Mouse (Mus musculus): ENCODE data around the gene Mdm2. TPM values are rescaled to one million over a fixed set of nuclear protein-coding genes. Genes with fewer than 3 reads are reported as not detected.

The Mdm2 gene
- total and polyA plus RNA-seq, 2 experiments from 2014 or later = 31.3 to 93.0 TPM

GRCm38 (mm10) chr10:117703506-117703905 lies 7.1 kb downstream of the Mdm2 start:
- no peak for DNase-seq (ENCODE audit: low spot score)
- Histone ChIP-seq H3K36me3 (replicated peaks; ENCODE audit: control insufficient read depth, insufficient read depth, low read length) (peaks cover 78% of the 10 kb centered on the region), H3K4me3 (ENCODE audit: low read depth, low read length) (no peak overlapping the region), H3K4me2 (ENCODE audit: low read depth, low read length) (no peak overlapping the region), H3K9ac (replicated peaks; ENCODE audit: low read depth, low read length) (no peak overlapping the region), H3K27me3 (ENCODE audit: control insufficient read depth, insufficient read depth, low read length) (no peaks in the 10 kb centered on the region), H3K27ac (ENCODE audit: low read depth) (no peak overlapping the region), H3K9me3 (replicated peaks; ENCODE audit: control insufficient read depth, low read length) (no peaks in the 10 kb centered on the region), H3K4me1 (ENCODE audit: control insufficient read depth, insufficient read depth) (peaks cover 10% of the 10 kb centered on the region; the same call in 1 of the 2 replicates)
- 85% methylated on average over 3 of the region's 3 CpGs for WGBS
- TF ChIP-seq CTCF (IDR thresholded peaks at IDR 0.05; ENCODE audit: low read depth) (no peak), EP300 (IDR thresholded peaks at IDR 0.05; ENCODE audit: low read depth) (no peak)
- ATAC-seq (ENCODE audit: insufficient read depth, low read depth) = no peak

- 96% methylated on average over 6 of the region's 6 CpGs for WGBS
- Histone ChIP-seq H3K27ac (ENCODE audit: low read depth) (no peak overlapping the region), H3K27me3 (ENCODE audit: control insufficient read depth, insufficient read depth, low read length) (no peaks in the 10 kb centered on the region), H3K9ac (replicated peaks; ENCODE audit: low read depth, low read length) (no peak overlapping the region), H3K4me2 (ENCODE audit: low read depth, low read length) (no peak overlapping the region), H3K36me3 (replicated peaks; ENCODE audit: control insufficient read depth, insufficient read depth, low read length) (peaks cover 90% of the 10 kb centered on the region), H3K4me3 (ENCODE audit: low read depth, low read length) (no peak overlapping the region), H3K4me1 (ENCODE audit: control insufficient read depth, insufficient read depth) (peaks cover 4% of the 10 kb centered on the region; the same call in 1 of the 2 replicates), H3K9me3 (replicated peaks; ENCODE audit: control insufficient read depth, low read length) (no peaks in the 10 kb centered on the region)
- no peak for TF ChIP-seq EP300 (IDR thresholded peaks at IDR 0.05; ENCODE audit: low read depth)
- no peak for TF ChIP-seq CTCF (IDR thresholded peaks at IDR 0.05; ENCODE audit: low read depth)
- ATAC-seq (ENCODE audit: insufficient read depth, low read depth) (no peak), DNase-seq (ENCODE audit: low spot score) (no peak)
Measured at GRCm38 (mm10) chr10:117702024-117702833, 8.3 kb downstream of the Mdm2 start.

GRCm38 (mm10) chr10:117701034-117701829 lies 9.3 kb downstream of the Mdm2 start:
- Histone ChIP-seq H3K27ac (ENCODE audit: low read depth) (no peak overlapping the region), H3K9ac (replicated peaks; ENCODE audit: low read depth, low read length) (no peak overlapping the region), H3K36me3 (replicated peaks; ENCODE audit: control insufficient read depth, insufficient read depth, low read length) (peaks cover 94% of the 10 kb centered on the region), H3K4me1 (ENCODE audit: control insufficient read depth, insufficient read depth) (no peaks in the 10 kb centered on the region), H3K4me3 (ENCODE audit: low read depth, low read length) (no peak overlapping the region), H3K4me2 (ENCODE audit: low read depth, low read length) (no peak overlapping the region), H3K27me3 (ENCODE audit: control insufficient read depth, insufficient read depth, low read length) (no peaks in the 10 kb centered on the region), H3K9me3 (replicated peaks; ENCODE audit: control insufficient read depth, low read length) (no peaks in the 10 kb centered on the region)
- ATAC-seq (ENCODE audit: insufficient read depth, low read depth) (no peak), DNase-seq (ENCODE audit: low spot score) (no peak)
- no peak for TF ChIP-seq CTCF (IDR thresholded peaks at IDR 0.05; ENCODE audit: low read depth)
- no peak for TF ChIP-seq EP300 (IDR thresholded peaks at IDR 0.05; ENCODE audit: low read depth)
- 88% methylated on average over 6 of the region's 6 CpGs for WGBS

GRCm38 (mm10) chr10:117700450-117700849 lies 10.1 kb downstream of the Mdm2 start:
- Histone ChIP-seq H3K4me2 (ENCODE audit: low read depth, low read length) (no peak overlapping the region), H3K27ac (ENCODE audit: low read depth) (no peak overlapping the region), H3K4me1 (ENCODE audit: control insufficient read depth, insufficient read depth) (no peaks in the 10 kb centered on the region), H3K36me3 (replicated peaks; ENCODE audit: control insufficient read depth, insufficient read depth, low read length) (peaks cover 97% of the 10 kb centered on the region), H3K9ac (replicated peaks; ENCODE audit: low read depth, low read length) (no peak overlapping the region), H3K4me3 (ENCODE audit: low read depth, low read length) (no peak overlapping the region), H3K27me3 (ENCODE audit: control insufficient read depth, insufficient read depth, low read length) (no peaks in the 10 kb centered on the region), H3K9me3 (replicated peaks; ENCODE audit: control insufficient read depth, low read length) (no peaks in the 10 kb centered on the region)
- 94% methylated on average over 1 of the region's 1 CpGs for WGBS
- ATAC-seq (ENCODE audit: insufficient read depth, low read depth) = no peak
- TF ChIP-seq EP300 (IDR thresholded peaks at IDR 0.05; ENCODE audit: low read depth) (no peak), CTCF (IDR thresholded peaks at IDR 0.05; ENCODE audit: low read depth) (no peak)
- no peak for DNase-seq (ENCODE audit: low spot score)

GRCm38 (mm10) chr10:117699914-117700313 lies 10.6 kb downstream of the Mdm2 start:
- Histone ChIP-seq H3K36me3 (replicated peaks; ENCODE audit: control insufficient read depth, insufficient read depth, low read length) (peaks cover 96% of the 10 kb centered on the region), H3K4me3 (ENCODE audit: low read depth, low read length) (no peak overlapping the region), H3K4me2 (ENCODE audit: low read depth, low read length) (no peak overlapping the region), H3K9me3 (replicated peaks; ENCODE audit: control insufficient read depth, low read length) (no peaks in the 10 kb centered on the region), H3K27me3 (ENCODE audit: control insufficient read depth, insufficient read depth, low read length) (no peaks in the 10 kb centered on the region), H3K9ac (replicated peaks; ENCODE audit: low read depth, low read length) (no peak overlapping the region), H3K27ac (ENCODE audit: low read depth) (no peak overlapping the region), H3K4me1 (ENCODE audit: control insufficient read depth, insufficient read depth) (no peaks in the 10 kb centered on the region)
- no peak for TF ChIP-seq CTCF (IDR thresholded peaks at IDR 0.05; ENCODE audit: low read depth)
- no peak for TF ChIP-seq EP300 (IDR thresholded peaks at IDR 0.05; ENCODE audit: low read depth)
- no peak for ATAC-seq (ENCODE audit: insufficient read depth, low read depth)
- DNase-seq (ENCODE audit: low spot score) = no peak
- WGBS = 97% methylated on average over 4 of the region's 4 CpGs
